Mouse (Mus musculus) thymus, adult 2 months (tissue): ENCODE results near the gene Mfsd6l. TPM values are rescaled to one million over a fixed set of nuclear protein-coding genes. Genes with fewer than 3 reads are reported as not detected.

ENCODE experiments used
- DNase-seq: peaks from one replicate; pipeline ENCODE4 v3.0.0; 2021
- H3K27ac ChIP-seq: fragments of 200-500 bp; 2 replicates; pipeline ENCODE4 v1.5.1; 2012; ENCODE audit warnings: low read length, control low read depth; ENCODE audit not compliant: control insufficient read depth, insufficient read depth
- H3K27me3 ChIP-seq: fragments of 200-500 bp; 2 replicates; pipeline ENCODE4 v1.6.1; 2012; ENCODE audit warnings: mild to moderate bottlenecking, low read length, moderate library complexity, mixed read lengths; ENCODE audit not compliant: control insufficient read depth, insufficient read depth
- H3K36me3 ChIP-seq: fragments of 200-500 bp; 2 replicates; pipeline ENCODE4 v1.6.1; 2012; ENCODE audit warnings: mild to moderate bottlenecking, low read length, moderate library complexity; ENCODE audit not compliant: control insufficient read depth, insufficient read depth
- H3K4me1 ChIP-seq: fragments of 200-500 bp; replicated peaks from 2 replicates; pipeline ENCODE4 v1.6.1; 2012; ENCODE audit warnings: low read length; ENCODE audit not compliant: control insufficient read depth, insufficient read depth
- H3K4me3 ChIP-seq: fragments of 200-500 bp; 2 replicates; pipeline ENCODE4 v1.5.1; 2012; ENCODE audit warnings: mild to moderate bottlenecking, low read length, control low read depth, moderate library complexity; ENCODE audit not compliant: control insufficient read depth, insufficient read depth
- CTCF ChIP-seq: fragments of 200-500 bp; IDR thresholded peaks from 2 replicates; pipeline ENCODE4 v1.5.1; 2012; ENCODE audit warnings: mild to moderate bottlenecking, control low read depth, low read length, moderate library complexity, borderline replicate concordance; ENCODE audit not compliant: control insufficient read depth, poor library complexity, insufficient read depth; ENCODE audit errors: extremely low read depth
- POLR2A ChIP-seq: fragments of 200-500 bp; IDR thresholded peaks from 2 replicates; pipeline ENCODE4 v1.6.1; 2012; ENCODE audit warnings: mild to moderate bottlenecking, low read length, control low read depth, moderate library complexity; ENCODE audit not compliant: control insufficient read depth, poor library complexity, insufficient read depth; ENCODE audit errors: extremely low read depth
- whole genome bisulfite sequencing: fragments of 180-500 bp; shearing (Covaris S2); methylation state at CpG from one replicate; pipeline ENCODE4 v1.1.7; 2018; 5-methylcytosine and 5-hydroxymethylcytosine counted together
- polyA plus RNA-seq: library from polyadenylated mRNA; depleted of rRNA; stranded (reverse); fragments of >200 nt; gene quantifications from 2 replicates; pipeline ENCODE4 v1.2.3, GENCODE M21; 2012; rRNA removed

Mfsd6l gene
- polyA plus RNA-seq, 1 experiment = 0.65 TPM

DNA sequence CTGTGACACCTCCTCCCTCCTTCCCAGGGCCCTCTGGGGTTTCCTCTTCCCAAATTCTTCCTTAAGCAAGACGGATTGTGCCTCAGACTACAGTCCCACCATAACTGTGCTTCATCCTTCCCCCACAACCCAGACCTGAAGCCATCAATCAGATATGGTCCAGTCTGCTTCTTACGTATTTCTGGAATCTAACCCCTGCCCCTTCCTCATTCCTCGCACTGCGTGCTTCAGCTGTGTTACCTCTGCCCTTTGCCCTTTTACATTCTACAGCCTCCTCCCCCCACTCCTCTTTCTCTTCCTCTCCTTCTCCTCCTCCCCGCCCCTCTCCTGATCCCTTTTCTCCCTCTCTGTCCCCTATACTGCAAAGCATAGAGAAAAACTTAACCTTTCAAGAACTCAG lies 35.7 kb downstream of the Mfsd6l start:
- no peaks in the 10 kb centered on the region for H3K27me3 ChIP-seq
- no peaks in the 10 kb centered on the region for H3K36me3 ChIP-seq
- H3K4me3 ChIP-seq = no peak overlapping the region
- WGBS = 78% methylated on average over 5 of the region's 5 CpGs
- no peaks in the 10 kb centered on the region for H3K4me1 ChIP-seq
- H3K27ac ChIP-seq = no peak overlapping the region
- no peak for DNase-seq
- no peak for TF ChIP-seq POLR2A
- TF ChIP-seq CTCF = no peak

DNA sequence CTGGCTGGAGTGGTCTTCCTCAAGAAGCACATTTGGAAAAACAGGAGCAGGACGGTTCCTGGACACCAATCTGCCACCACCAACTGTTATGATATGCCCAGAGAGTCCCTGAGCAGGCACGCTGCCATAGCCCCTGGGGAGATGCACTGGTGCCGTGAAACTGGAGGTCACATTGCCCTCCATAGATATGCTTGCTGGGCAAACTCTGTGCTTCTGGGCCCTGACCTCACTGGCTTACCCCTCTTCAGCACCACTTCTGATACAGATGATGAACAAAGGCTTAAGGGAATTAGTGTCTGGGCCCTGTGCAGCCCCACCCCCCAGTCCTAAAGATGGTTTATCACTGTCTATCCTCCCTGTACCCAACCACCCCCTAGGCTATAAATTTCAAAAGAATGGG lies 37.3 kb downstream of the Mfsd6l start:
- DNase-seq = no peak
- Histone ChIP-seq H3K4me1 (no peaks in the 10 kb centered on the region), H3K27ac (no peak overlapping the region), H3K36me3 (no peaks in the 10 kb centered on the region), H3K27me3 (no peaks in the 10 kb centered on the region), H3K4me3 (no peak overlapping the region)
- 88% methylated on average over 3 of the region's 3 CpGs for WGBS
- TF ChIP-seq POLR2A (no peak), CTCF (no peak)

- TF ChIP-seq CTCF = no peak
- TF ChIP-seq POLR2A = no peak
- Histone ChIP-seq H3K4me1 (peaks cover 14% of the 10 kb centered on the region), H3K27ac (no peak overlapping the region), H3K4me3 (no peak overlapping the region), H3K27me3 (no peaks in the 10 kb centered on the region), H3K36me3 (no peaks in the 10 kb centered on the region)
- no peak for DNase-seq
- 78% methylated on average over 2 of the region's 2 CpGs for WGBS
Observed at GRCm38 (mm10) chr11:68597912-68598311, 41.9 kb downstream of the Mfsd6l start.

GRCm38 (mm10) chr11:68600551-68601021 lies 44.6 kb downstream of the Mfsd6l start:
- 86% methylated on average over 6 of the region's 6 CpGs for WGBS
- H3K27me3 ChIP-seq = no peaks in the 10 kb centered on the region
- H3K36me3 ChIP-seq = no peaks in the 10 kb centered on the region
- no peak overlapping the region for H3K27ac ChIP-seq
- peaks cover 14% of the 10 kb centered on the region for H3K4me1 ChIP-seq
- no peak overlapping the region for H3K4me3 ChIP-seq
- no peak for DNase-seq
- no peak for TF ChIP-seq CTCF
- TF ChIP-seq POLR2A = no peak

- WGBS = 91% methylated on average over 9 of the region's 9 CpGs
- Histone ChIP-seq H3K4me1 (peaks cover 14% of the 10 kb centered on the region), H3K4me3 (no peak overlapping the region), H3K27ac (no peak overlapping the region), H3K27me3 (no peaks in the 10 kb centered on the region), H3K36me3 (no peaks in the 10 kb centered on the region)
- no peak for DNase-seq
- TF ChIP-seq CTCF = no peak
- TF ChIP-seq POLR2A = no peak
Observed at GRCm38 (mm10) chr11:68601486-68601991, 45.6 kb downstream of the Mfsd6l start.

DNA sequence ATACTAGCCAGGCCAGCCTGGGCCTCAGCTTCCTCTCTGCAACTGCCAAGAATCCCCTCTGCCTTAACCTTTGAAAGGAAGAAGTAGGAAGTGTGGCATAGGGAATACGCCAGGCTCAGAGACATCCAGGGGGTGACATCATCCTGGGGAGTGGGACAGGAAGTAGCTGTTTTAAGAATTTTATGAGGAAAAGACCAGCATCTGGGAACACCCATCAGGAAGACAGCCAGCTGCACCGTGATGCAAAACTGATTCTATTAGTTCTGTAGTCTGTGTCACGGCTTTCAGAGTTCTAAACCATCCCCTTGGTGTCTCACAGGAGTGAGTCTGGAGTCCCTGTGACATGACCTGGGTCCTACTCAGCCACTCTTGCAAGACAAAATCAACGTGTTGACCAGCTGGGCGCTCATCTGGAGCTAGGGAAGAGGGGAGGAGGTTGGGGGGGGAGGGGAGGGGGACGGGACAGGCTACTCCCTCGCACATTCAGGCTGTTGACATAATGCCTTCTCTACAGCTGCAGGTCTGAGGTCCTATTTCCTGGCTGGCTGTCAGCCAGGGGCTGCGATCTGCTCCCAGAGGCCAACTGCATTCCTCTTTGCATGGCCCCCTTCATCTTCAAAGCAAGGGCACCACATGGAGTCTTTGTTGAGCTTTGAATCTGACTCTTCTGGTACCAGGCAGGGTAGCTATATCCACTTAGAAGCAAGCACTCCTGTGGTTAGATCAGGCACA lies 46.4 kb downstream of the Mfsd6l start:
- H3K27me3 ChIP-seq = no peaks in the 10 kb centered on the region
- WGBS = 44% methylated on average over 8 of the region's 8 CpGs
- H3K36me3 ChIP-seq = no peaks in the 10 kb centered on the region
- H3K4me1 ChIP-seq = peaks cover 14% of the 10 kb centered on the region
- no peak overlapping the region for H3K4me3 ChIP-seq
- no peak for TF ChIP-seq CTCF
- no peak for TF ChIP-seq POLR2A
- H3K27ac ChIP-seq = no peak overlapping the region
- no peak for DNase-seq

DNA sequence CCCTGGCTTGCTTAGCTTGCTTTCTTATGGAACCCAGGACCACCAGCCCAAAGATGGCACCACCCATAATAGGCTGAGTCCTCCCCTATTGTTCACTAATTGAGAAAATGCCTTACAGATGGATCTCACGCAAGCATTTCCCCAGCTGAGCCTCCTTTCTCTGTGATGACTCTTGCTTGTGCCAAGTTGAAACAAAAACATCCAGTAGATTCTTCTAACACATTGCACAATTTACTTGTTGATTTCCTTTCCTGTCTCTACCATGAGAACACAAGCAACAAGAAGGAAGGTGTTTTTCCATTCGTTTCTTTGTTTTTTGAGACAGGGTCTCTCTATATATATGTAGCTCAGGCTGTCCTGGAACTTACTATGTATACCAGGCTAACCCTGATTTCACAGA lies 51.1 kb downstream of the Mfsd6l start:
- Histone ChIP-seq H3K36me3 (no peaks in the 10 kb centered on the region), H3K4me3 (no peak overlapping the region), H3K27me3 (no peaks in the 10 kb centered on the region), H3K4me1 (peaks cover 5% of the 10 kb centered on the region), H3K27ac (no peak overlapping the region)
- 95% methylated on average over 2 of the region's 2 CpGs for WGBS
- no peak for DNase-seq
- TF ChIP-seq CTCF (no peak), POLR2A (no peak)

Other genes starting within 250 kb of the Mfsd6l start
- gene Ntn1, start 155.4 kb upstream of the Mfsd6l start, polyA plus RNA-seq = 16.6 and 20.4 TPM in 2 replicates
- gene Pik3r5, start 124.1 kb upstream of the Mfsd6l start, polyA plus RNA-seq = 105 and 108 TPM in 2 replicates
- gene Pik3r6, start 53.2 kb upstream of the Mfsd6l start, polyA plus RNA-seq = 2.5 and 3.7 TPM in 2 replicates
- not detected in 2 replicates for gene Ccdc42, start 30.8 kb downstream of the Mfsd6l start, polyA plus RNA-seq
- gene Myh10, start 135.4 kb downstream of the Mfsd6l start, polyA plus RNA-seq = 5.6 and 5.7 TPM in 2 replicates